Mouse (Mus musculus) liver, embryonic 14.5 days (tissue): Measurements from ENCODE around the gene Ap2a2. TPM values are rescaled to one million over a fixed set of nuclear protein-coding genes. Genes with fewer than 3 reads are reported as not detected.
"Not testable (repeated sequence)": the region's sequence is repeated elsewhere in the genome, so short reads cannot be mapped to it uniquely, and the experiment has no call there.

Experiments used
- ATAC-seq: fragments of 200-750 bp; cut with Nextera tagmentation; 2 replicates; pipeline ENCODE4 v1.8.0; 2017; ENCODE audit warnings: moderate number of reproducible peaks, mild to moderate bottlenecking, moderate library complexity; ENCODE audit not compliant: insufficient read depth
- DNase-seq, 3 experiments: peaks; one replicate each; pipeline ENCODE4 v3.0.0-alpha.2; 2012 to 2013; ENCODE audit warnings: low read depth in 3 of 3, low spot score in 3 of 3
- H3K27ac ChIP-seq: fragments of 300-500 bp; sonication (generic); 2 replicates; pipeline ENCODE4 v1.5.1; 2014; ENCODE audit warnings: moderate library complexity, mild to moderate bottlenecking, control low read depth, inconsistent platforms
- H3K27me3 ChIP-seq: fragments of 300-500 bp; sonication (generic); 2 replicates; pipeline ENCODE4 v1.6.1; 2014; ENCODE audit warnings: mild to moderate bottlenecking, low read length, moderate library complexity; ENCODE audit not compliant: control insufficient read depth, insufficient read depth
- H3K36me3 ChIP-seq: fragments of 300-500 bp; sonication (generic); replicated peaks from 2 replicates; pipeline ENCODE4 v1.6.1; 2014; ENCODE audit warnings: low read depth; ENCODE audit not compliant: control insufficient read depth, insufficient read depth
- H3K4me1 ChIP-seq, 2 experiments: fragments of 200-500 bp in 1 of 2; fragments of 300-500 bp in 1 of 2; sonication (generic) in 1 of 2; replicated peaks; 2 replicates each; pipeline ENCODE4 v1.6.1; 2012 to 2014; ENCODE audit warnings: antibody characterized with exemption in 1 of 2, inconsistent platforms in 1 of 2, low read length in 1 of 2; ENCODE audit not compliant: control insufficient read depth in 2 of 2, insufficient read depth in 2 of 2
- H3K4me2 ChIP-seq: fragments of 300-500 bp; sonication (generic); 2 replicates; pipeline ENCODE4 v1.6.1; 2014; ENCODE audit warnings: low read depth, mild to moderate bottlenecking, control low read depth, moderate library complexity
- H3K4me3 ChIP-seq, 2 experiments: fragments of 200-500 bp in 1 of 2; fragments of 300-500 bp in 1 of 2; sonication (generic) in 1 of 2; 2 replicates each; pipeline ENCODE4 v1.5.1; 2012 to 2014; ENCODE audit warnings: low read depth in 2 of 2, low read length in 2 of 2, mild to moderate bottlenecking in 2 of 2, control low read depth in 1 of 2, inconsistent platforms in 1 of 2, moderate library complexity in 1 of 2; ENCODE audit not compliant: insufficient read depth in 1 of 2
- H3K9ac ChIP-seq: fragments of 300-500 bp; sonication (generic); replicated peaks from 2 replicates; pipeline ENCODE4 v1.6.1; 2014; ENCODE audit warnings: mild to moderate bottlenecking, control low read depth, moderate library complexity
- H3K9me3 ChIP-seq: fragments of 300-500 bp; sonication (generic); 2 replicates; pipeline ENCODE4 v1.6.1; 2016; ENCODE audit warnings: low read length, mixed read lengths; ENCODE audit not compliant: control insufficient read depth
- CTCF ChIP-seq: IDR thresholded peaks from 2 replicates; pipeline ENCODE4 v1.5.1; 2016; ENCODE audit warnings: antibody characterized with exemption, low read depth, control low read depth
- EP300 ChIP-seq: IDR thresholded peaks from 2 replicates; pipeline ENCODE4 v1.6.1; 2016; ENCODE audit warnings: antibody characterized with exemption, low read depth
- WGBS: fragments of 180-500 bp; shearing (Covaris S2); extraction: QIAGEN DNeasy Blood & Tissue Kit; methylation state at CpG from one replicate; pipeline ENCODE4 v1.1.7; 2014; ENCODE audit not compliant: insufficient replicate concordance; 5-methylcytosine and 5-hydroxymethylcytosine counted together
- polyA plus RNA-seq, 2 experiments: library from polyadenylated mRNA; depleted of rRNA in 1 of 2; stranded (reverse) in 1 of 2; unstranded in 1 of 2; fragments of >200 nt; fragmentation: Nextera tagmentation in 1 of 2; extraction: Ambion mirVana in 1 of 2; gene quantifications; 2 replicates each; pipeline versions ENCODE4 v1.2.1 to v1.2.3; 2012 to 2014

Ap2a2 gene
- polyA plus RNA-seq, 2 experiments, result 21.0 to 43.2 TPM

GRCm38 (mm10) chr7:141614329-141614832 is 52.4 kb downstream of the Ap2a2 start:
- no peaks in the 10 kb centered on the region for H3K27me3 ChIP-seq
- peak overlapping the region; percentile 29 for H3K4me2 ChIP-seq
- peaks cover 14 to 15% of the 10 kb centered on the region in 2 experiments for H3K4me1 ChIP-seq
- DNase-seq, result peak; percentile 36 to 41 (median 39)
- peak; percentile 73 for ATAC-seq
- H3K36me3 ChIP-seq, result peaks cover 90% of the 10 kb centered on the region
- H3K4me3 ChIP-seq, result no peak overlapping the region
- H3K9me3 ChIP-seq, result no peaks in the 10 kb centered on the region
- TF ChIP-seq EP300 (peak; percentile 38; the same call in 1 of the 2 replicates), CTCF (no peak)
- WGBS, result 20% methylated on average over 5 of the region's 5 CpGs
- peak overlapping the region; percentile 39 for H3K27ac ChIP-seq
- H3K9ac ChIP-seq, result peak overlapping the region; percentile 16; the same call in 1 of the 2 replicates

- H3K9ac ChIP-seq, result no peak overlapping the region
- no peak overlapping the region for H3K4me2 ChIP-seq
- no peaks in the 10 kb centered on the region for H3K9me3 ChIP-seq
- DNase-seq, result no peak
- H3K4me1 ChIP-seq, result peaks cover 0 to 10% of the 10 kb centered on the region in 2 experiments; a peak in 2 of 4 replicates
- no peaks in the 10 kb centered on the region for H3K27me3 ChIP-seq
- H3K27ac ChIP-seq, result no peak overlapping the region
- H3K4me3 ChIP-seq, result no peak overlapping the region
- TF ChIP-seq CTCF, result peak; percentile 52
- TF ChIP-seq EP300, result no peak
- peaks cover 90% of the 10 kb centered on the region for H3K36me3 ChIP-seq
- no peak for ATAC-seq
- 83% methylated on average over 2 of the region's 2 CpGs for WGBS
These were observed 62.2 kb downstream of the Ap2a2 start for GRCm38 (mm10) chr7:141624214-141624613.

- Histone ChIP-seq H3K36me3 (peaks cover 92% of the 10 kb centered on the region), H3K4me1 (peaks cover 0 to 10% of the 10 kb centered on the region in 2 experiments; a peak in 2 of 4 replicates), H3K4me3 (no peak overlapping the region), H3K9me3 (no peaks in the 10 kb centered on the region), H3K9ac (no peak overlapping the region), H3K4me2 (no peak overlapping the region), H3K27me3 (no peaks in the 10 kb centered on the region), H3K27ac (no peak overlapping the region)
- ATAC-seq, result no peak
- DNase-seq, result no peak
- TF ChIP-seq CTCF (no peak), EP300 (no peak)
- 88% methylated on average over 6 of the region's 6 CpGs for WGBS
These were observed 63.3 kb downstream of the Ap2a2 start for GRCm38 (mm10) chr7:141625120-141625810.

GRCm38 (mm10) chr7:141628018-141628417 is 66.0 kb downstream of the Ap2a2 start:
- DNase-seq (peak in 1 of 3 experiments; percentile 19), ATAC-seq (peak; percentile 38)
- Histone ChIP-seq H3K36me3 (peaks cover 88% of the 10 kb centered on the region), H3K27me3 (no peaks in the 10 kb centered on the region), H3K9me3 (no peaks in the 10 kb centered on the region), H3K4me3 (no peak overlapping the region), H3K27ac (no peak overlapping the region), H3K4me2 (no peak overlapping the region), H3K9ac (no peak overlapping the region), H3K4me1 (peaks cover 0 to 10% of the 10 kb centered on the region in 2 experiments; a peak in 2 of 4 replicates)
- 74% methylated on average over 2 of the region's 2 CpGs for WGBS
- TF ChIP-seq EP300 (no peak), CTCF (no peak)

- H3K4me1 ChIP-seq, result peaks cover 0 to 10% of the 10 kb centered on the region in 2 experiments; a peak in 2 of 4 replicates
- H3K4me2 ChIP-seq, result no peak overlapping the region
- H3K36me3 ChIP-seq, result peaks cover 84% of the 10 kb centered on the region
- H3K27ac ChIP-seq, result no peak overlapping the region
- no peaks in the 10 kb centered on the region for H3K9me3 ChIP-seq
- TF ChIP-seq CTCF, result no peak
- TF ChIP-seq EP300, result no peak
- no peak for ATAC-seq
- 87% methylated on average over 3 of the region's 3 CpGs for WGBS
- DNase-seq, result no peak
- H3K4me3 ChIP-seq, result no peak overlapping the region
- H3K27me3 ChIP-seq, result no peaks in the 10 kb centered on the region
- no peak overlapping the region for H3K9ac ChIP-seq
These were observed 67.3 kb downstream of the Ap2a2 start for GRCm38 (mm10) chr7:141629241-141629640.

GRCm38 (mm10) chr7:141638077-141638476 is 76.1 kb downstream of the Ap2a2 start:
- 83% methylated on average over 1 of the region's 3 CpGs for WGBS
- H3K9me3 ChIP-seq, H3K27me3 ChIP-seq, DNase-seq, H3K27ac ChIP-seq, H3K4me2 ChIP-seq, H3K4me1 ChIP-seq, H3K9ac ChIP-seq, H3K4me3 ChIP-seq: not testable (repeated sequence)
- ATAC-seq, result peak; percentile 19
- H3K36me3 ChIP-seq, result peaks cover 14% of the 10 kb centered on the region

GRCm38 (mm10) chr7:141638513-141639334 is 76.8 kb downstream of the Ap2a2 start:
- peaks cover 13% of the 10 kb centered on the region for H3K36me3 ChIP-seq
- 82% methylated on average over 5 of the region's 8 CpGs for WGBS
- not testable (repeated sequence) for H3K27me3 ChIP-seq

More at GRCm38 (mm10) chr7:141638513-141639334, 76.8 kb downstream of the Ap2a2 start:
- not testable (repeated sequence) for H3K4me2 ChIP-seq, H3K9me3 ChIP-seq, DNase-seq, H3K4me1 ChIP-seq, H3K4me3 ChIP-seq, H3K9ac ChIP-seq, H3K27ac ChIP-seq
- peak; percentile 47 for ATAC-seq
